Mouse (Mus musculus) cortical plate, adult 2 months (tissue): ENCODE data around the gene Retreg3.

Experiments
- CTCF ChIP-seq: fragments of 200-500 bp; IDR thresholded peaks from 2 replicates; pipeline ENCODE4 v1.5.1; 2011; ENCODE audit warnings: mild to moderate bottlenecking, control low read depth, low read length; ENCODE audit not compliant: insufficient read depth; ENCODE audit errors: extremely low read depth
- POLR2A ChIP-seq: fragments of 200-500 bp; IDR thresholded peaks from 2 replicates; pipeline ENCODE4 v1.6.1; 2011; ENCODE audit warnings: mild to moderate bottlenecking, low read length, control low read depth; ENCODE audit not compliant: insufficient read depth; ENCODE audit errors: extremely low read depth

DNA sequence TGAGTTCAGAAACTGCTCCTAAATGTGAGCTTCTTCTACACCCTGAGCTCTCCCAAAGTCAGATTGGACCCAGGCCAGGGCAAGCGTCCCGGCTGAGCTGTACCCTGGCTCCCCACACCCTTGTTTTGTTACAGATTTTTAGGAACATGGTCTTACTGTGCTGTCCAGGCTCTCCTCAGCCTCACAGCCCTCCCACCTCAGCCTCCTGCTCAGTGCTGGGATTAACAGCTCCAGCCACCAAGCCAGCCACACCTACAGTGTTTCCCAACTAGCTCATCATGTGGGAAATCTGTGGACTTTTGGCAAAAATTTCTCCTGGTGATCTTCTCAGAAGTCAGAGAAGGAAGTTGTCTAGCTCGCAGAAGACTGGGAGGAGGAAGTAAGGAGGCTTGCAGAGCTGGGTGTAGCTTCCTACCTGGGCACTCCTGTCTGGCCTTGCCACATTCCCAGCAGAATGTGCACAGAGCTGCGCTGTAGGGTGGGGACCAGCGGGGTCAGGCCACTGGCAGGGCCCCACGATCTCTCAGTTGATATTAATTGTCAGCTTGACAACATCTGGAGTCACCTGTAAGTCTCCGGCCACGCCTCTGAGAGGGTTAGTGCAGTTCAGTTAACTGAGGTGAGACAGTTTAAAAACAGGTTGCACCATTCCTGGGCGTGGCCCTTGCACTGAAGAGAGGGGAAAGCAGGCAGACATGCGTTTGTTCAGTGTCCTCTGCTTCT is 66.8 kb downstream of the Retreg3 start:
- TF ChIP-seq CTCF (no peak), POLR2A (no peak)
